Mouse (Mus musculus): ENCODE data around the gene Gatad1.

- no peak for TF ChIP-seq POLR2AphosphoS5 (IDR thresholded peaks at IDR 0.05; ENCODE audit: insufficient replicate concordance, low read depth, low read length)
- no peak for TF ChIP-seq CTCF (IDR thresholded peaks at IDR 0.05; ENCODE audit: low read depth, low read length)
- TF ChIP-seq TAL1 (conservative IDR thresholded peaks at IDR 0.05; ENCODE audit: low read depth, low read length): no peak
- no peak for TF ChIP-seq GATA1 (IDR thresholded peaks at IDR 0.05; ENCODE audit: borderline replicate concordance, low read length)
- no peak for TF ChIP-seq GATA2 (IDR thresholded peaks at IDR 0.05; ENCODE audit: borderline replicate concordance, low read depth, low read length)
Measured at GRCm38 (mm10) chr5:3600790-3601189, 56.2 kb downstream of the Gatad1 start.
